Mouse (Mus musculus): Measurements from ENCODE around the gene Odf4. TPM values are rescaled to one million over a fixed set of nuclear protein-coding genes. Genes with fewer than 3 reads are reported as not detected.
A peak's percentile ranks its signal among the peaks of the same experiment; 100 is the strongest.
"Not testable (repeated sequence)": the region's sequence is repeated elsewhere in the genome, so short reads cannot be mapped to it uniquely, and the experiment has no call there.

The Odf4 gene
- polyA plus RNA-seq, 2 experiments from 2014 or later, result not detected

- no peak for ATAC-seq
Measured at GRCm38 (mm10) chr11:68946001-68946400, 19.1 kb upstream of the Odf4 start.

- no peak for ATAC-seq
Measured at GRCm38 (mm10) chr11:68945245-68945644, 18.4 kb upstream of the Odf4 start.

GRCm38 (mm10) chr11:68942731-68943130, 15.8 kb upstream of the Odf4 start:
- ATAC-seq, result no peak

- no peak for ATAC-seq
Measured at GRCm38 (mm10) chr11:68940516-68940915, 13.6 kb upstream of the Odf4 start.

- ATAC-seq, result peak; percentile 100
Measured at GRCm38 (mm10) chr11:68939451-68940304, 12.8 kb upstream of the Odf4 start.

- not testable (repeated sequence) for ATAC-seq
Measured at GRCm38 (mm10) chr11:68936951-68937350, 10.1 kb upstream of the Odf4 start.

GRCm38 (mm10) chr11:68933885-68934507, 7.1 kb upstream of the Odf4 start:
- no peak for ATAC-seq

- ATAC-seq, result no peak
Measured at GRCm38 (mm10) chr11:68929947-68930346, 3.1 kb upstream of the Odf4 start.

- ATAC-seq, result no peak
Measured at GRCm38 (mm10) chr11:68924749-68925148, 2.1 kb downstream of the Odf4 start.

- no peak for ATAC-seq
Measured at GRCm38 (mm10) chr11:68923191-68923590, 3.7 kb downstream of the Odf4 start.

- no peak for ATAC-seq
Measured at GRCm38 (mm10) chr11:68914566-68914965, 12.3 kb downstream of the Odf4 start.

GRCm38 (mm10) chr11:68911531-68912177, 15.2 kb downstream of the Odf4 start:
- no peak for ATAC-seq

- no peak for ATAC-seq
Measured at GRCm38 (mm10) chr11:68908846-68909503, 17.9 kb downstream of the Odf4 start.

- no peak for ATAC-seq
Measured at GRCm38 (mm10) chr11:68907251-68907650, 19.6 kb downstream of the Odf4 start.

- no peak for ATAC-seq
Measured at GRCm38 (mm10) chr11:68906461-68906790, 20.5 kb downstream of the Odf4 start.

GRCm38 (mm10) chr11:68905665-68906460, 21.0 kb downstream of the Odf4 start:
- no peak for ATAC-seq

- no peak for ATAC-seq
Measured at GRCm38 (mm10) chr11:68905138-68905531, 21.7 kb downstream of the Odf4 start.

GRCm38 (mm10) chr11:68904375-68905137, 22.3 kb downstream of the Odf4 start:
- ATAC-seq, result no peak

GRCm38 (mm10) chr11:68903775-68904174, 23.1 kb downstream of the Odf4 start:
- no peak for ATAC-seq

GRCm38 (mm10) chr11:68902823-68903222, 24.1 kb downstream of the Odf4 start:
- ATAC-seq, result no peak

GRCm38 (mm10) chr11:68902367-68902766, 24.5 kb downstream of the Odf4 start:
- no peak for ATAC-seq

- ATAC-seq, result no peak
Measured at GRCm38 (mm10) chr11:68902047-68902364, 24.9 kb downstream of the Odf4 start.

All from CD4-positive, CD25-positive, alpha-beta regulatory T cell, adult 4 months (primary cell).